Mouse (Mus musculus): ENCODE results near the gene Skor1.

Gene Skor1

DNA sequence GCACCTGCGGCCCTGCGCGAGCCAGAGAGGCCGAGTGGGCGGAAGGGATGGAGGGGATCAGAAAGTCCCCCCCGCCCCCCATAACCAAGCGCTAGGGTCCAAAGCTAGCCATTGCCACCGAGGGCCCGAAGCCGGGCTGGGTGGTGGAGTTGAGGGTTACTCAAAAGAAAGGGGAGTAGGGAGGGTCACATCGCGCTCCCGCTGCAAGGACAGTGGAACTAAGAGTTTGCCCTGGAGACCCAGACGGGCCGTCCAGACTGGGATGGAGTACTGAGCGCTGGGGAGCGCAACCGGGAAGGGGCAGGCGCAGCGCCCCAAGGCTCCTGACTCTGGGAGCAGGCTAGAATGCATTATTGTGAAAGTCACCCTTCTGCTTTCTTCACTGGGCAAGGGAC, 608 bp upstream of the Skor1 start:
- no peak for DNase-seq (ENCODE audit: low spot score in 2 of 2)

DNA sequence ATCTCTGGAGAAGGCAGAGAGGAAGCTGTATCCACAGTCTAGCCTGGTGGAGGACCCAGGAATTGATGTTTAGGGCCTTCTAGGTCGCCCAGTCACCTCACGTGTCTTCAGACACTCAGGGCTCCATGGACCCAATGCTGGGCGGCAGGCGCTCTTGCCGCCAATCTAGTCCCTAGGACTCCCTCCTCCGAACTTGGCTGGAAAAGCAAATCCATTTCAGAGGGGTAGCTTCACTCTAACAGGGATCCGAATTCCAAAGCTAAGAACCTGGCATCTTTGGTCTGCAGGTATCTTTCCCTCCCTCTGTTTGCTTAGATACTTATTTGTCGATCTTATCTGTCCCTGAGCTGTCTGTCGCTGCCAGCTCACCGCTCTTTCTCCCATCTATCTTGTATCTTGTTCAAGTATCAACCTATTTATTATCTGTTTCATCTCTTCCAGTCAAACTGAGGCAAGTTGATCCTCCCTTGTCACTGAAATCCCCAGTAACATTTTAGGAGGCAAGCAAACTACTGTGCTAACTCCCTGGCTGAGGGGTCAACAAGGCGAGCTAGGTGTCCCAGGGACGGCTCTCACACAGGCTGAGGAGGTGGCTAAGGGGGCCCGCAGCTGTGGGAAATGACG, 863 bp downstream of the Skor1 start:
- no peak for DNase-seq (ENCODE audit: low spot score in 2 of 2)

DNA sequence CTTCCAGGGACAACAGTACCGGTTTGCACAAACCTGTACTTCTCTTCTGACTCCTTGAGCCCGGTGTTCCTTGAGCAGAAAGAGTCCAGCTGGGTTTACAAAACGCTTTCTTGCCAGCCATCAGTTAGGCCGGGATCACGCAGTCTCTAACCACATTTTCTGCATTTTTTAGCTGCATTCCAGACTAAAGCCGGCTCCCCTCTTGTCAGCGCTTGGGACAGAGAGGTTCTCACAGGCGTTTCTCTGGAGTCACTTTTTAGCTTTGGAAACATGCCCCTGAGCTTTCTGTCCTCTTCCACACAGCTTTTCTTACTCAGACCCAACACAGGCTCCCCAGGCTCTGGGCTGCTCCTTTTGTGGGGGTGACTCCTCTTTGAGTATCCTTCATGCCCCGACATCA, 1.5 kb downstream of the Skor1 start:
- DNase-seq (ENCODE audit: low spot score in 2 of 2), result no peak

DNA sequence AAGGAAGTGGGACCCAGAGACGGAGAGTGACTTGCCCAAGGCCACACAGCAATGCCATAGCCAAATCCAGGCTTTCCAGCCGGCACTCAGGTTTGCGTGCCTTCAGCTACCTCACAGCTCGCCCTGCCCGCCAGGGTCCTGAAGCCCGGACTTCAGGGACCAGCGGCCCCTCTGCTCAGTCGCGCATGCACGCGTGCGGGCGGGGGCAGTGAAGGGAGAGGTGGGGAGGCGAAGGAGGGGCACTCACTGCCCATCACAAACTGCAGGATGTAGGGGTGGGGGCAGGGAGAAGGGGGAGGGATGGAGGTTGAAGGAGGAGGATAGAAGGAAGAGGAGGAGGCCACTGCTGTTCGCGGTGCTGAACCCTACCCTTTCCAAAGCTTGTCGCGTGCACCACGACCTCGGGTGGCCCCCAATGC, 1.9 kb downstream of the Skor1 start:
- no peak for DNase-seq (ENCODE audit: low spot score in 2 of 2)

DNA sequence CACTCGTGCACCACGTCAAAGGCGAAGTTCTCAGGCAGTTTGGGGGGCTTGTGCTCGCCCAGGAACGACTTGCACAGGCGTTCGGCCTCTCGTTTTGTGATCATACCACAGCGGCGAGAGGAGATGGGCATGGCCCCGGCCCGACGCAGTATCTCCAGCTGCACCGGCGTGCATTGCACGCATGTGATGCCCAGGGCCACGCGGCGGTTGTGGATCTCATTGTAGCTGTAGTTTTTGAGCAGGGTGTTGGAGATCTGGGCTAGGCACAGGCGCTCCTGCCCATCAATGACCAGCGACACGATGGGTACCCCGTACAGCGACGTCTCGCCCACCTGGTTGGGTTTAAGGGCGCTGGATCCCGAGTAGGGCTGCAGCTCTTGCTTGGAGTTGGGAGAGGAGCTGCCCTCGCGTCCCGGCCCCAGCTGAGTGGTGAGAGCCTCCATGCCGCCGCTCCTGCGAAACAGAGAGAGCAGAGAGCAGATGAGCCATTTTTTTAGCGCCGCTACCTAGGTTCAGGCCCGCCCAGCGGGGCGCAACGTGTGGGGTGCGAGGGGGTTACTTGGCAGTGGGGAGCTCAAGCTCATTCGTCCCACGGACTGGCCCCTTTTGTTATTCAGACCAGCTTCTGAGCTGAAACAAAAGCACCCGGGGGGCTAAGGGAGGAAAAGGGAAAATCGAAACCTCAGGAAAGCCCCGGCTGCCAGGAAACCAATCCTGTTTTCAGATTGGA, 2.5 kb downstream of the Skor1 start:
- no peak for DNase-seq (ENCODE audit: low spot score in 2 of 2)

DNA sequence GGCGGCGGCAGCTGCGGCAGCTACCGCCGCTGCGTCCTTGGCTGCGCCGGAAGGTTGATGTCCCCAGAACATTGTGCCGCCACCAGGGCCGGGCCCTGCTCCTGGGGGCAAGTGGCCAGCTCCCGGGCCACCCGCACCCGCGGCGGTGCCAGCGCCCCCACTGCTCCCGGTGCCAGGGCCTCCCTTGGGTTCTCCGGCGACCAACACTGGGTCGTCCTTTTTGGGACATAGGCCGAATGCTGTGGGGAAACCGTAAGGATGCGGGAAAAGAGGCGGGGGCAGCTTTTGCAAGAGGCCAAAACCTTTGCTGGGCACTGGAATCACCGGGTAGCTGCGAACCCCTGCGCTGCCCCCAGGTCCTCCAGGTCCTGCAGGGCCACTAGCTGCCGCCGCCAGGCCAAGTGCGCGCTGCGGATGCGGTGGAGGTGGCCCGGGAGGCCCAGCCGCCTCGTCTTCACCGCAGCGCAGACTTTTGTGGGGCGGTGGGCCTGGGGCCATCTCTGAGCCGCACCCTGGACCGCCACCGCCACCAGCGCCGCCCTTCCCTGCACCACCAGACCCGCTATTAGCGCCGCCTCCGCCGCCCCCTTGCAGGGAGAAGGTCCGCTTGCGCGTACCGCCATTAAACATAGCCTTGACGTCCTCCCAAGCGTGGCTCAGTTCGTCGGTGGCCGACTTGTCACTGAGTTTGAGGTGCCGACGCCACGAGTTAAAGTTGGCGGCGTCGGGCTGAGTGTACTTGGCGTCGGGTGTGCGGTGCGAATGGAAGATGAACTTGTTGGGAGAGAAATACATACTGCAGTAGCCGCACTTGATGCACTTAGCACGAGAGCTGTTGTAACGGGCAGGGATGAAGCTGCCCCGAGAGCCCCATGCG, 3.3 kb downstream of the Skor1 start:
- no peak for DNase-seq (ENCODE audit: low spot score in 2 of 2)

DNA sequence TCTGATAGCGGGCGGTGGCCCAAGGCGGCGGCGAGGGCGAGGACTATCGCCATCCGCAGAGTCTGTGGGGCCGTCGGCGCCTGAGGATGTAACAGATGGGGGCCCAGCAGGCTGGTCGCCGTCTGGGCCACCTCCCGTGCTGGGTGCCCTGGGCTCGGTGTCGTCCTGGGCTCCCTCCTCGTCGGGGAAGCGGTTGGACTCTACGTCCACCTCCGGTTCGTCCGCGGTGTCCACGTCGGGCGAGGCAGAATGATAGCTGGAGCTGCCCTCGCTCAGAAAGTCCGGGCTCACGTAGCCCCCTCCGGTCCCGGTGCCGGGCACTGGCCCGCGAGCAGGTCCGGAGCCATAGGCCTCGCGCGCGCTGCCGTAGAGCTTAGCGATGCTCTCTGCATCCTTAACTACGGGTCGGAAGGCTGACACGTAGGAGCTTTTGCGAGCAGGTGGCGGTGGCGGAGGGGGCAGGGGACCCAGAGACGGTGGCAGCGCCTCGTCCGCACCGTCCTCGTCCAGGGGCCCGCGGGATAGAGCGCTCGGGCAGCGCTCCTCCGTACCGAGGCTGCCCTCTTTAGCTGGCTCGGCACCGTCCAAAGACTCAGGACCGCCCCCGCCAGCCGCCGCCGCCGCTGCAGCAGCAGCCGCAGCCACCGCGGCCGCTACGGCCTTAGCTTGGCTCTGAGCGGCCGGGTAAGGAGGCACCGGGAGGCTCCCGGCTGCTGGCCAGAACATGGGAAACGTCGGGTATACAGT, 4.1 kb downstream of the Skor1 start:
- no peak for DNase-seq (ENCODE audit: low spot score in 2 of 2)

DNA sequence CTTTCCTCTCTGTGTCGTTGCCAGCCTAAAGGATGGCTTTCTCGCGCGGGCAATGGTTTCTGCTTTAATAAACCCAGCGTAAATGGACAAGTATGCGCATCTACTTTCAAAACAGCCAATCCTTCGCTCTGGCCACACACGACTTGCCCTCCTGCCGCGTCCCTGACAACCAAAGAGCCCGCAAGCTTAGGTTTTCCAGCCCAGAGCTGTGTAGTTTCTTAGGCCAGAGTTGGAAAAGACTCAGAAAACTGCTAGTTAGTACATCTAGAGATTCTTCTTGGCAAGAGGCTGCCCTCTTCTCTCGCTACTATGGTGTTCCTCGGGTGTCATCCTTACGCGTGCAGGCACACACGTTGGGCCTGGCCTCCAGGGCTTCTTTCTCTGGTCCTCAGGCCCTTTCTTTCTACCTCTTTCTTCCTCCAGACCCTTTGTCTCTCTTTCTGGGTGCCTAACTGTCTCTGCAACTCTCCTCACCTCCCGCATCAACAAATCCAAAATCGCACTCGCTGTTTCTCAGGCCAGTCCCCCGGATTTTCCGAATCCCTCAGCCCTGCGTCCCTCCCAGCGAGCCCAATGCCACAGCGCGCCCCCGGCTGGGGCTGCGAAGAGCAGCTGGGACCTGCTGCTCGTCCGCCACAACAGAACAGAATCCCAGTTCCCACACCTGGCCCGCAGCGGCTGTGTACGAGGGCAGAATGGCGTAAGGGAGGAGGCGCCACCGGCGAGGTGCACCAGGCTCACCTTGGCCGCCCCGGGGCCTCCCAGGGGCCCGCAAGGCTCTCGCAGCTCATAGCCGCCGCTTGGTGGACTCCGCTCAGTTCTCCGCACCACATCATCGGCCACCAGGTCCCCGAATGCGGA, 4.9 kb downstream of the Skor1 start:
- no peak for DNase-seq (ENCODE audit: low spot score in 2 of 2)

DNA sequence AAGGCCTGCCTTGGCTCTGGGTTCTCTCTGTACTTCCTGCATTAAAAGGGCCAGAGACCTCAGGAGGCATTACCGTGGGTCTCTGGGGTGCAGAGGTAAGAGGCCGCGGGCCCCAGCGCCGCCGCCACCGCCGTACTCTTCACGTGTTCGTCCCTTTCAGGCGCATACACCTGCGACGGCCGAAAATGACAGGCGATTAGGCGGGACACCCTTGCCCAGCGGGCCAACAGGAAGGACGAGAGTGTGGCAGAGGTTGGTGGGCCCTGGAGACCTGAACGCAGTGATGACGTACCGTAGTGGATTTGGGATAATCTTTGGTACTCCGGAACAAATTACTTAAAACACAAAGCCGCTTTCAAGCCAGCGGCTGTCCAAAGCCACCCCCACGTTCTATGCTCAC, 5.5 kb downstream of the Skor1 start:
- DNase-seq (ENCODE audit: low spot score in 2 of 2), result no peak

DNA sequence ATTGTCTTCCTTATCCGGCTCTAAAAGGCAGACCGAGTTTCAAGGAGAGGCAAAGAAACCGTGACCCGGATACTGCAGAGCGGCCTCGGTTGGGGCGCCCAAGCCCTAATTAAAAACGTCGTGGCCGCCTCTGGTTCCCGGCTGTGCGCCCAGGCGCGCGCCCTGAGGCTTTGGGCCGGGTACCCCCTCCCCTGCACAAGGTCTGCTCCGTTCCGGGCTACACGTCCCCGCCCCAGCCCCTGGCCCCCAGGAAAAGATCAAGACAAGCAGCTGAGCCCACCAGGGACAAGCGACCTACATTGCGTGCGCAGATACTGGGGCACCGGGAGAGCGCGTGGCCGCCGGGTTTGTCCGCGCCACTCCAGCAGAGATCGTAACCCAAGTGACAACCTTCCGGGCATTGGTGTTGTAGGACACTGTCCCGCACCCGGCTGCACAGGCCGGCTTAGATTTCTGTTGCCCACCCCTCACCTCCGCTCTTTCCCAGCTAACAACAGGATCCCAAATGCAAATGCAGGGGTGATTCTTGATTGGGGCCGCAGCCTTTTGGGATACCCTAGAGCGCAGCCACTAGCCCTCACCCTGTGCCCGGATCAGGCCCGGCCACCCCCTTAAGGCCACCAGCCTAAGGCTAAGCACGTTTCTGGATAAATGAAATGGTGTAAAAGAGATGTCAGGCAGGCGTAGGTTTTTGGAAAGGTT, 6.3 kb downstream of the Skor1 start:
- DNase-seq (ENCODE audit: low spot score in 2 of 2), result no peak

DNA sequence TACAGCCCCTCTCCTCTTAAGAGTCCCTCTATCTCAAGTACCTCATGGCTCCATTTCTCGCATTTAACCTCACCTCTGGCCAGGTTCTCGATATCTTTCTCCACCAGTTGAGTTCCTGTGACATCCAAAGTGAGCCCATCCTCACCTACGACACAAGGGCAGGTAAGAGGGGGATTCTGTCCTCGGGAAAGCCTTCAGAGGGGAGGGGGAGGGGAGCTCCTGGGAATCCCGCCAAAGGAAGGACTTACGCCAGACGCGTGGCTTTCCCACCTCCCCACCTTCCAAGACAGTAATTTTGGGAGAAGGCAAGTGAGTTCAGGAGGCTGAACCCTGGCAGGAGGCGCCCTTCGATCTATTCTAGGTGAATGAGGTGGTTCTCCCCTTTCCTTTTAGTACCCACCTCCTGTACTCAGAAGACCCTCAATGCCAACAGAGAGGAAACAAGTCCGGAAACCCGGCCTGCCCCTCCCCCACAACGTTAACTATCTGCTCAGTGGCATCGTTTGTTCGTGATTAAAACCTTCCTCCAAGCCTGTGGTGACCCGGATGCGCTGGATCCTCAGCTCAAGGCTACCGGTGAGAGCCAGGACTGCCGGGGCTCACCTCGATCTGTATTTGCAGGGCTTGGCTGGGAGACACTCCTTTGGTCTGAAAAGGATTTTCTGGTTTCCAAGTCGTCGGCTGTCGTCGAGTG, 7.0 kb downstream of the Skor1 start:
- no peak for DNase-seq (ENCODE audit: low spot score in 2 of 2)

DNA sequence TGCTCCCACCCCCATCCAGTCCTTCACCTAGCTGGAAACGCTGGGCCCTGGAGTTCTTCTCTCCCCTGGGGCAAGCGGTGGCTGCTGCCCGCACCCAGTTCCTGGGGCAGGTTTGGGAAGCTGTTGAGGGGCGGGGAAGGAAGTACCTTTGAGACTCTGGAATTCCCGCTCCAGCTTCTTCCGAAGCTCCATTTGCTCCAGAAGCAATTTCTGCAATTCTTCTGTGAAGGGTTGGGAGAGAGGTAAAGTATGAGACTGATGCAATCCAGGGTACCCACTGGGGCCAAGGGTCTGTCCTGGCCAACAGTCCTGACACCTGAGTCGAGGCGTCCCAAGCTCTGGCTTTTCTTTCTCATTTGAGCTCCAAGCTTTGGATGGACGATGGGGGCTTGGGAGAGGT, 8.6 kb downstream of the Skor1 start:
- no peak for DNase-seq (ENCODE audit: low spot score in 2 of 2)

DNA sequence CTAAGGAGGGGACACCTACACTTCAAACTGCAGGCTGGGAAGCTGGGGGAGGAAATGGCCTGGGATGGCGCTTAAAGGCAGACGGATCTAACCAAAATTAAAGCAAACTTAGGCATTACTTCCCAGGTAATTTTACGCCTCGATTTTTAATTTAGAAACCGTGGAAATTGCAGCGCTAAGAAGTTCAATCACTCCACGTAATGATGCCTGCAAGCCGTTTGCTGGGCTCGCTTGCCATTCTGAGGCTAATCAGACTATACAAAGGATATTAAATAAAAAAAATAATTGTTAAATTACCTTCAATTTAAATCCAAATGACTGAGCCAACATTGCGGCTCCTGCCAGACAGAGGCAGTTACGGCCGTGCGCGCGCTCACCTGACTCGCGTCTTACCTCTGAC, 9.1 kb downstream of the Skor1 start:
- no peak for DNase-seq (ENCODE audit: low spot score in 2 of 2)

DNA sequence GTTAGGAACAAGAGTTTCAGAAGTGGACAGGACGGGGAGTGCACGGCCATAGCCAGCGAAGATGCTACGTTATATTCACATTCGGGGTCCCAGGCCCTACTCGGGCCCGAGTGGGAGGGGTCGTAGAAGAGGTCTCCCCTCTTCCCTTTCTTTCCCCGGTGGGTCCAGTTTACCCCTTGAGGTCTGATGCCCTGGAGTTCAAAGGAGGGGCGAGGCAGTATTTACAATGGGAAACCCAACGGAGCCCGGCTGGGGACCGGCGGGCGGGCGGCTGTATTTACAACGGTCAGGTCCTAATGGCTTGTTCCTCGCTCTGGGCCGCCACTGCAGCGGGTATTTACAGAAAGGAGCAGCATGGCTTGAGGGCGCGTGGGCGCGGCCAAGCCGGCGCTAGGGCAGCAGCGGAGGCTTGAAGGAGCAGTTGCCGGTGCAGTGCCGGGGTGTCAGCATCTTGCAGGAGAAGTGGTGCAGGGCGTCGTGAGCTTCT, 10.2 kb downstream of the Skor1 start:
- no peak for DNase-seq (ENCODE audit: low spot score in 2 of 2)

DNA sequence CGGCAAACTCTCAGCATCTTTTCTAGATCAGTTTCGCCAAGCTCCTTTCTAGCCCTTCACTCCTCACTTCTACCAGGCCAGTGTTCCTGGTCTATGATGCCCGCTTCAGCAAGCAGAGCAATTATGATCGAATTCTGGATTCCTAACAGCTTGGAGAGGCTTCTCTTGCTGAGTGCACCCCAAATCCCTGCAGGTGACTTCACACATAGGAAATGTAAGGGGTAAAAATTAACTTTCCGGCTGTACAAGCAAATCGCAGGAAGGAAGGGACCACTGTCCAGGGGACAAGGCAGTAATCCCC, 11.2 kb downstream of the Skor1 start:
- DNase-seq (ENCODE audit: low spot score in 2 of 2), result no peak

DNA sequence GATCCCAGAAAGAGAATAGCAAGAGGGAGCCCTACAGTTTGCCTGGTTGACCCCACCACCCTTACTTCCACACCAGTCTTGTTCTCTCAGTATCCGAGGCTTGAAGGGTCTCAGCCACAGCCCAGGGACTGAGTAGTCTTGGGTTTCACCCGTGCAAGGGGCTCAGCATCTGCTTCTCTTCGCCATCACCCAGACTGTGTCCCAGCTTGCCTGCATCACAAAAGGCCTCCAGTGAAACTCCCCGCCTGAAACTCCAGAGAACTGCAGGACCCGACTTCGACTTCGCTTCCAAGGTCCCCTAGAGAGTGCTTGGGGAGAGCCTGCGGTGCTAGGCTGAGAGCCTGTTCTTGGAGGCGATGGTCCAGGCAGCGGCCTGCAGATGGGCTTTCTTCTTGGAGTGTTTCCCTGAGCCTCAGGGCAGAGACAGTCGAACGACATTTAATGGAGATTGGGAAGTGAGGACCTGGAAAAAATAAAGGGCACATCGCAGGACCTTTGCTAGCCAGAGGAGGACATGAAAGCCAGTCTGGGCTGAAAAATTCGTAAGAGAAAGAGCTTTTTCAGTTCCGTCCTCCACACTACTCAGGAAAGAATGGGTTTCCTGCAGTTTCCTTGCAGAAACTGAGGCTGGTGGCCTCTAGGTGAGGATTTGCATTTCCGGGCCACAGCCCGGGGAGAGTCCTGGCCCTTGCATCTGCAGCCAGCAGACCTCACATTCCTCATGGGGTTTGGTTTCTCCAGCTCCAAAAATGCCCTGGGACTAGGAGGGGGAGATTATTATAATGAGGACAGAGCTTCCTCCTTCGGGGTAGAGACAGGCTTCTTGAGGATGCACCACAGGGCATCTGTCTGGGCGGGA, 11.8 kb downstream of the Skor1 start:
- DNase-seq (ENCODE audit: low spot score in 2 of 2), result no peak

DNA sequence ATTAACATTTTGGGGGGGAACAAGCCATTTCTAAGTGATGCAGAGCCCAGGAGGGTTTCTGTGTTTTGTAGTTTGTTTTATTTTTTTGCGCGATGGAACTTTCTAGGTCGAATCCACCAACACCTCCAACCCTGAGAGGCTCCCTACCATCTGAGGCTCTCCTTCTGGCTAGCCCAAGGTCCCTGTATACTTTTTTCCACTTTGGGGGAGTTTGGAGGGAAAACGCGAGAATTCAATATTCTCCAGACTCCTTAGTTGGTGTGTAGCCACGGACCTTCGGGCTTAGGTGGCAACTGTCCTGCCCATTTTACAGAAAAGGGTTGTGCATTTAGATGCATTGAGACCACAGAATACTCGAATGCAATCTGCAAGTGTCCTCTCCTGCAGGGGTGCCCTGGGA, 12.5 kb downstream of the Skor1 start:
- no peak for DNase-seq (ENCODE audit: low spot score in 2 of 2)

DNA sequence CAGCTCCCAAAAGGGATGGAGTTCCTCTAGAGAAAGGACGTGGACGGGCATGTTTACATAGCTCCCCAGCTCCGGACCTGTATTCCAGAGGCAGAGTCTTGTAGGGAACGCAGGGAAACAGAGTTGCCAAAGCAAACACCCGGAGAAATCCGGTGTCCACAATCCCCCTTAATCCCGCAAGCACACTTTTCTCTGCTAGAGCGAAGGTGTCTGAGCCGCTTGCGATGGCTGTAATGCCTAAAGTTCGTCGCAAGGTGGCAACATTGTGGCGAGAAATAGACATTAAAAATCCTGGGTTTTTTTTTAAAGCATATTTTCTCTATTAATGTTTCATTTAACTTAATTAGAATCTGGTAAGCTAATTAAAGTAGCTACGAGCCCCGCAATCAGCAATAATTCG, 13.0 kb downstream of the Skor1 start:
- DNase-seq (ENCODE audit: low spot score in 2 of 2), result no peak

DNA sequence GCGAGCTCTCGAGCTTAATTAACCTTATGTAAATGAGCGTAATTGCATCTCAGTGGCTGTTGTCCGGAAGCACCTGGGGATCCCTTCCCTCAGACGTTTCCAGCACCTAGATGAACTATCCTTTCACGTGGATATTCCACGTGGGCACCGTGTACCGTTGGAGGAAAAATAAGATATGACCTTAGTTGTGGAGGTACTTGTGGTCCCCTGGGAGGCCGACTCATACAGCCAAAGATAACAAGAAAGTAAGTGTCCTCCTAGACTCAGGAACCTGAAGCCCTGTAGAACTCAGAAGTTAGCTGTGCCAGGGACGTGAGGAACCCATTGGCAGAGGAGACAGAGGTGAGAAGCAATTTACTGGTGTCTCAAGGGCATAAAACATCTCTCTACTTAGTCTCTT, 13.4 kb downstream of the Skor1 start:
- no peak for DNase-seq (ENCODE audit: low spot score in 2 of 2)
